Mouse (Mus musculus) forebrain, embryonic 12.5 days (tissue): ENCODE measurements around the gene H2al1d. TPM values are rescaled to one million over a fixed set of nuclear protein-coding genes. Genes with fewer than 3 reads are reported as not detected.
"Not testable (repeated sequence)": the region's sequence is repeated elsewhere in the genome, so short reads cannot be mapped to it uniquely, and the experiment has no call there.

Experiments used
- ATAC-seq: fragments of 200-750 bp; cut with Nextera tagmentation; 2 replicates; pipeline ENCODE4 v1.8.0; 2017; ENCODE audit warnings: moderate TSS enrichment; ENCODE audit not compliant: low FRiP score
- H3K27ac ChIP-seq: fragments of 300-500 bp; sonication (generic); 2 replicates; pipeline ENCODE4 v1.5.1; 2016; ENCODE audit warnings: mild to moderate bottlenecking
- H3K27me3 ChIP-seq: fragments of 300-500 bp; sonication (generic); 2 replicates; pipeline ENCODE4 v1.6.1; 2016; ENCODE audit warnings: mild to moderate bottlenecking
- H3K36me3 ChIP-seq: fragments of 300-500 bp; sonication (generic); replicated peaks from 2 replicates; pipeline ENCODE4 v1.6.1; 2016; ENCODE audit warnings: mild to moderate bottlenecking
- H3K4me1 ChIP-seq: fragments of 300-500 bp; sonication (generic); 2 replicates; pipeline ENCODE4 v1.6.1; 2016
- H3K4me2 ChIP-seq: fragments of 300-500 bp; sonication (generic); 2 replicates; pipeline ENCODE4 v1.6.1; 2016; ENCODE audit warnings: mild to moderate bottlenecking, moderate library complexity
- H3K4me3 ChIP-seq: fragments of 300-500 bp; sonication (generic); replicated peaks from 2 replicates; pipeline ENCODE4 v1.5.1; 2016; ENCODE audit warnings: mild to moderate bottlenecking
- H3K9ac ChIP-seq: fragments of 300-500 bp; sonication (generic); 2 replicates; pipeline ENCODE4 v1.6.1; 2016; ENCODE audit warnings: mild to moderate bottlenecking
- H3K9me3 ChIP-seq: fragments of 300-500 bp; sonication (generic); 2 replicates; pipeline ENCODE4 v1.6.1; 2016
- WGBS: fragments of 180-500 bp; shearing (Covaris S2); methylation state at CpG from one replicate; pipeline ENCODE4 v1.1.7; 2016; 5-methylcytosine and 5-hydroxymethylcytosine counted together
- polyA plus RNA-seq: library from polyadenylated mRNA; unstranded; fragments of >200 nt; fragmentation: Nextera tagmentation; extraction: Ambion mirVana; gene quantifications from 2 replicates; pipeline ENCODE4 v1.2.1, GENCODE M21; 2016

H2al1d gene
- polyA plus RNA-seq = not detected in 2 replicates

DNA sequence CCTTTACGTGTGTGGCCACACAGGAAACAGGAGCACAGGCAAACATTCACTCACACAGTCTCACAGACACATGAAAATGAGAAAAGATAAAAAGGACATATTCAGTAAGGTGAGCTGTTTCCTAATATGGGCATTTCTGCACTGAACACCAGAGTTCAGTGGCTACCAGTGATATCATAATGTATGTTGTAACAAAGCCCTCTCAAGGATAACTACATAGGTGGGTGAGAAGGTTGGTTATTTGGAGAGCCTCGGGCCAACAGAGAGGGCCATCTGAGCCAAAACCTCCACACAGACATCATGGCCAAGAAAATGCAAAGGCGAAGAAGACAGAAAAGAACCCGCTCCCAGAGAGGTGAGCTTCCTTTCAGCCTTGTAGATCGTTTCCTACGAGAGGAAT is at the start of gene H2al1d:
H2al1d (plus strand) TSS at position 301 of the 400 bp plus-strand sequence.
- WGBS = no CpG with 5 or more reads among the region's 6 CpGs
- H3K27ac ChIP-seq, H3K9ac ChIP-seq, H3K27me3 ChIP-seq, H3K4me2 ChIP-seq, ATAC-seq, H3K4me3 ChIP-seq, H3K9me3 ChIP-seq, H3K4me1 ChIP-seq, H3K36me3 ChIP-seq: not testable (repeated sequence)

DNA sequence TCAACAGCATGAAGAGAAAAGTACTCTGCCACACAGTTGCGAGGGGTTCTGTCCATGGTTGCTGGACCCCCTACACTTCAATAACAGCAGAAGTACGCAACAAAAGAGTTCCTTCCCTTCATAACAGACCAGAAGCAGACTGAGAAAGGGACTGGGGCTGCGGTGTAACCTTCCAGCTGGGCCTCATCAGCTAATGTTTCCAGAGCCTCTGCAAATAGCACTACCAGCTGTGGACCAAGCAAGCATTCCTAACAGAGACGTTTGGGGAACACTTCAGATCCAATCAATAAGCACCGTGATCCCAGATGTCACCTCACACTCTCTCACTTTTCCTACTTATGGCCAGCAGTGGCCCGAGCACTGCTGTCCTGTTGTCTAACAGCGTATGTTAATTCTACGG is 43.7 kb upstream of the H2al1d start:
- Histone ChIP-seq H3K4me3 (no peak overlapping the region), H3K9ac (no peak overlapping the region), H3K27me3 (peaks cover 8% of the 10 kb centered on the region; the same call in 1 of the 2 replicates), H3K4me1 (no peaks in the 10 kb centered on the region), H3K27ac (no peak overlapping the region), H3K4me2 (no peak overlapping the region), H3K36me3 (no peaks in the 10 kb centered on the region), H3K9me3 (no peaks in the 10 kb centered on the region)
- no peak for ATAC-seq
- WGBS = 86% methylated on average over 8 of the region's 8 CpGs

DNA sequence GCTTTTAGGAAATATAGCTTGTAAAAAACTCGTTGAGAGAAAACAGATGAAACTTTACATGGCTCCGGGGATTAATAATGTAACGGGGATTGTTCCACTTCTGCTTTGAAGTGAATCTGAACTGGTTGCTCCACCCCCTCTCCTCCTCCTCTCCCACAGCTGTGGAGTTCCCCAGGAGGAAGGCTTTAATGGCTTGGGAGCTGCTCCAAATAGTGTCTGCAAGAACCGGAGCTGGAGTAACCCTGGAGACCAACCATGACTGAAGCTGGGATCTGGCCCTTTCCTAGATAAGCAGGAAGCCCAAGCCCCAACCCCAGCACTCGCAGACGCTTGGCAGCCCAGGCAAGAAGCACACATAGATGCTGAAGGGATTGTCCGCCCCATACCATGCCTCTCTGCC is 40.8 kb upstream of the H2al1d start:
- Histone ChIP-seq H3K4me1 (no peaks in the 10 kb centered on the region), H3K36me3 (no peaks in the 10 kb centered on the region), H3K27ac (no peak overlapping the region), H3K9ac (no peak overlapping the region), H3K9me3 (no peaks in the 10 kb centered on the region), H3K27me3 (0 out of 2 replicates have a peak, but pooled peaks cover 12% of the 10 kb centered on the region), H3K4me3 (no peak overlapping the region), H3K4me2 (no peak overlapping the region)
- ATAC-seq = no peak
- 75% methylated on average over 7 of the region's 7 CpGs for WGBS

DNA sequence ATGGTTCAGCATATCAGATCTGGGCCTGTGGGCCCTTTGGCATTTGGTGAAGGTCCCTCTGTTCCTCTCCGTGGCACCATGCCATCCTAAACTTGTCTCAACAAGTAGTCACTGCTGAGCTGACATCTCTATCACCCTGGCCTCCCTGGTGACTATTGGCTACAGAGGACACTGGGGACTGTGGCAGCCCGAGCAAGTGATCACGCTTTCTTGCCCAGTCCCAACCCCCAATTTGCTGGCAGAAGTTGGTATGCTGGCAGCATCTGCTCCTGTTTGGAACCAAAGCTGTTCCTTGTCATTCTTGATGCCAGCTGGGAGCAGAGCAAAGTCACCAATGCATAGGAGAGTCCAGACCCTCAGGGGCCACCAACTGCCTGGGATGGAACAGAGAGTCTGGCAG is 39.5 kb upstream of the H2al1d start:
- no peaks in the 10 kb centered on the region for H3K9me3 ChIP-seq
- no peak overlapping the region for H3K4me3 ChIP-seq
- no peak for ATAC-seq
- no peak overlapping the region for H3K9ac ChIP-seq
- WGBS = 79% methylated on average over 3 of the region's 3 CpGs
- H3K27me3 ChIP-seq = 0 out of 2 replicates have a peak, but pooled peaks cover 16% of the 10 kb centered on the region
- H3K4me1 ChIP-seq = no peaks in the 10 kb centered on the region
- H3K36me3 ChIP-seq = no peaks in the 10 kb centered on the region
- no peak overlapping the region for H3K27ac ChIP-seq
- H3K4me2 ChIP-seq = no peak overlapping the region

DNA sequence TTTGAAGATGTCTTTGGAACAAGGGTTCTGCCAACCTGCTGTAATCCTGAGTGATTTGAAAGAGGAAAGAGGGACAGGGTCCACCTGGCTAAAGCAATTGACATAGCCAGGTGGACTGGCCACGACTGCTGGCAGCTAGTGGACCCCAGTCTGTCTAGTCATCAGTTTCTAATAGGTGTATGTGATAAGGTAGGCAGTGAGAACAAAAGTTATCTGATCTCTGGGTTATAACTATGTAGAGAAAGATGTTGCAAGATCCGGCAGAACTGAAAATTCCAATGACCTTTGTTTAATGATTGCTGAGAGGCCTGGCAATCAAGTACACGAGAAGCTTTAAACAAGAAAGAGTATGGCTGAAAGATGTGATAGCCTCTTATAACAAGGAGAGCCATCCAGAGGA is 35.4 kb upstream of the H2al1d start:
- Histone ChIP-seq H3K9me3 (no peaks in the 10 kb centered on the region), H3K27ac (no peak overlapping the region), H3K27me3 (0 out of 2 replicates have a peak, but pooled peaks cover 8% of the 10 kb centered on the region), H3K4me1 (no peaks in the 10 kb centered on the region), H3K4me3 (no peak overlapping the region), H3K36me3 (no peaks in the 10 kb centered on the region), H3K9ac (no peak overlapping the region), H3K4me2 (no peak overlapping the region)
- ATAC-seq = no peak
- 85% methylated on average over 3 of the region's 3 CpGs for WGBS

DNA sequence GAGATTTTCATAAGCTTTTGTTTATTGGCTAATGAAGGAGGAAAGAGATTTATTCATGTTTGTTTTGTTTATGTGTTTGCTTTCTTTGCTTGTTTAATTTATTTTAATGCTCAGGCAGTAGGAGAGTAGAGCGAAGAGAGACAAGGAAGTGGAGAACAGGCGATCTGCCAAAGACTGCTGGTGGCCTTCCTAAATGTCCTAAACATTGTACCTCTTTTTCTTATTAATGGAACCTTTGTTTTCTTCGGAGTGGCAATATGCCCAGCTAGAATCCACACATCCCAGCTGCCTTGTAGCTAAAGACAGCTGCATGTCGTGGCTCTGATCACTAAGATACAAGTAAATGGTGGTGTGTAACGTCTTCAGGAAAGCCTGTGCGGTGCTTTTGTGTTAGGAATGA is 31.5 kb upstream of the H2al1d start:
- H3K4me1 ChIP-seq = no peaks in the 10 kb centered on the region
- H3K27me3 ChIP-seq = peaks cover 12% of the 10 kb centered on the region; the same call in 1 of the 2 replicates
- H3K4me3 ChIP-seq = no peak overlapping the region
- H3K27ac ChIP-seq = no peak overlapping the region
- H3K9ac ChIP-seq = no peak overlapping the region
- H3K36me3 ChIP-seq = no peaks in the 10 kb centered on the region
- ATAC-seq = no peak
- no peak overlapping the region for H3K4me2 ChIP-seq
- no peaks in the 10 kb centered on the region for H3K9me3 ChIP-seq
- 86% methylated on average over 6 of the region's 6 CpGs for WGBS

DNA sequence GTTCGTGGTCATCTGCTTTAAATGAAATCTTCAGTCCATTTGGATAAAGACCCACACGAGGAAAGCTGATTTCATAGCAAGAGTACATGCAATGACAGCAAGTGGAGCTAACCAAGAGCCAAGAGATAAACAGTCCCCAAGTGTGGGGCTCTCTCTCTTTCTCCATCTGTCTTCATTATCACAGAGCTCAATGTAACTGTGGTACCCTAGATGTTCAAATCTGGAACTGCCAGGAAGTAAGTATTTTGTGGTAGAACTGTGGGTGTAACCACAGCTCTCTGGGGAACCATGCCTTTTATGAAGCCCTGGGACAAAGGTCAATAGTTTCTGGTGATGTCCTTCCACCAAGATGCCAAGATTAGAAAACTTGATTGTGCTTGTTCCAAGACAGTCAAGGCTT is 27.9 kb upstream of the H2al1d start:
- H3K9ac ChIP-seq = no peak overlapping the region
- H3K27ac ChIP-seq = no peak overlapping the region
- WGBS = 68% methylated on average over 2 of the region's 2 CpGs
- H3K4me3 ChIP-seq = no peak overlapping the region
- no peak overlapping the region for H3K4me2 ChIP-seq
- no peaks in the 10 kb centered on the region for H3K36me3 ChIP-seq
- no peaks in the 10 kb centered on the region for H3K9me3 ChIP-seq
- ATAC-seq = no peak
- no peaks in the 10 kb centered on the region for H3K4me1 ChIP-seq
- peaks cover 4% of the 10 kb centered on the region; the same call in 1 of the 2 replicates for H3K27me3 ChIP-seq

DNA sequence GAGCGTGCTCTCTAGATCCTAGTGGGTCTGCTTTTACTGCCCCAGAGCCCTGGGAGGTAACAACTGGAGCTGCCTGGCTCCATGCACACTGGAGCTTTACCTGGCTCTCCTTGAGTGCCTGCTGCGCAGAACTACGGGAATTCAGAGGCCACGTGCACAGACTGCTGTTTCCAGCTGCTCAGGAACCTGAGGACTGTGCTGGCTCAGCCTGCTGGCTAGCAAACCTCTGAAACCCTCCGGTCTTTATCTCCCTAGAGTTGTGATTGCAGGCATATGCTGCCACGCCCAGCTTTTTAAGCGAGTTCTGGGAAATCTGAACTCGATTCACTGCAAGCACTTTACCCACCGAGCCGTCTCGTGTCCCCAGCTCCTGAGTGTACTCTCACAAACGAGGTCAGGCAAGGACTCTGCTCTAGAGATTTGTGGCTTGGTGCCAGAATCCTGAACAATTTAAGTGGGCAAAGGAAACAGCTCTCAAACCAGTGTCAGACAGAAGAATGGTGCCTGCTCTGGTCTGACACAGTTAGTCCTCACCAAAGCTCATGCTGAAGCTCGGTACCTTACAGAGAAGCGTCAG is 20.2 kb upstream of the H2al1d start:
- Histone ChIP-seq H3K4me3 (no peak overlapping the region), H3K27me3 (peaks cover 7% of the 10 kb centered on the region; the same call in 1 of the 2 replicates)
- no peak for ATAC-seq

DNA sequence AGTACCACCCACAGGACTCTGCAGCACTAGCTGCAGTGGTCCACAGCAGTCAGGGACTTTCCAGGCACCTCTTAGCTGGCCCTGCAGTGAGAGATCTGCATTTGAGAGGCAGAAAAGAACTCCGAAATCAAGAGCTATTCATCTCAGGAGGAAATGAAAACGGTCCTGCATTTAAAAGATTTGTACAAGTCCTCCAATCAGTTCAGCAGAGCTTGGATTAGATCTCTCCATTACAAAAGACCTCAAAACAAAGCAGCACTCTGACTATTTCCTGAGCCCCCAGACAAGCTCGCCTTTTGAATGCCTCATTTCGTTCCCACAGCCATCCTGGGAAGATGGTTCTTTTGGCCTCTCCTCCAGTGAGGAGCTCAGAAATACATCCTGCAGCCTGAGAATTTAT is 19.4 kb upstream of the H2al1d start:
- H3K27me3 ChIP-seq = peaks cover 7% of the 10 kb centered on the region; the same call in 1 of the 2 replicates
- WGBS = 28% methylated on average over 4 of the region's 4 CpGs
- ATAC-seq = no peak

More for the DNA sequence above, 20.2 kb upstream of the H2al1d start:
- 79% methylated on average over 14 of the region's 14 CpGs for WGBS
- H3K36me3 ChIP-seq = no peaks in the 10 kb centered on the region
- H3K27ac ChIP-seq = no peak overlapping the region
- no peaks in the 10 kb centered on the region for H3K4me1 ChIP-seq
- H3K9ac ChIP-seq = no peak overlapping the region
- no peak overlapping the region for H3K4me2 ChIP-seq
- H3K9me3 ChIP-seq = no peaks in the 10 kb centered on the region

DNA sequence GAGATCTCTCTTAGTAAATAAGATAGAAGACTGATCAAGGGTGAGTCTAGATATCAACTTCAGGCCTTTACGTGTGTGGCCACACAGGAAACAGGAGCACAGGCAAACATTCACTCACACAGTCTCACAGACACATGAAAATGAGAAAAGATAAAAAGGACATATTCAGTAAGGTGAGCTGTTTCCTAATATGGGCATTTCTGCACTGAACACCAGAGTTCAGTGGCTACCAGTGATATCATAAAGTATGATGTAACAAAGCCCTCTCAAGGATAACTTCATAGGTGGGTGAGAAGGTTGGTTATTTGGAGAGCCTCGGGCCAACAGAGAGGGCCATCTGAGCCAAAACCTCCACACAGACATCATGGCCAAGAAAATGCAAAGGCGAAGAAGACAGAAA is 9.7 kb upstream of the H2al1d start, which contains the start of gene H2al1a:
H2al1a (plus strand) TSS at position 301 of the 400 bp plus-strand sequence.
- not testable (repeated sequence) for H3K4me1 ChIP-seq, H3K4me2 ChIP-seq, H3K36me3 ChIP-seq, ATAC-seq, H3K9me3 ChIP-seq, H3K27me3 ChIP-seq, H3K4me3 ChIP-seq, H3K9ac ChIP-seq, H3K27ac ChIP-seq
- WGBS = no CpG with 5 or more reads among the region's 3 CpGs

More for the DNA sequence above, 19.4 kb upstream of the H2al1d start:
- Histone ChIP-seq H3K4me3 (no peak overlapping the region), H3K9ac (no peak overlapping the region), H3K4me2 (no peak overlapping the region), H3K27ac (no peak overlapping the region), H3K4me1 (no peaks in the 10 kb centered on the region), H3K36me3 (no peaks in the 10 kb centered on the region), H3K9me3 (no peaks in the 10 kb centered on the region)

DNA sequence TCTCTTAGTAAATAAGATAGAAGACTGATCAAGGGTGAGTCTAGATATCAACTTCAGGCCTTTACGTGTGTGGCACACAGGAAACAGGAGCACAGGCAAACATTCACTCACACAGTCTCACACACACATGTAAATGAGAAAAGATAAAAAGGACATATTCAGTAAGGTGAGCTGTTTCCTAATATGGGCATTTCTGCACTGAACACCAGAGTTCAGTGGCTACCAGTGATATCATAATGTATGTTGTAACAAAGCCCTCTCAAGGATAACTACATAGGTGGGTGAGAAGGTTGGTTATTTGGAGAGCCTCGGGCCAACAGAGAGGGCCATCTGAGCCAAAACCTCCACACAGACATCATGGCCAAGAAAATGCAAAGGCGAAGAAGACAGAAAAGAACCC is 6.5 kb upstream of the H2al1d start, which contains the start of gene H2al1b:
H2al1b (plus strand) TSS at position 301 of the 400 bp plus-strand sequence.
- WGBS = 78% methylated on average over 1 of the region's 3 CpGs
- not testable (repeated sequence) for H3K4me2 ChIP-seq, ATAC-seq, H3K27me3 ChIP-seq, H3K4me3 ChIP-seq, H3K9ac ChIP-seq, H3K36me3 ChIP-seq, H3K9me3 ChIP-seq, H3K4me1 ChIP-seq, H3K27ac ChIP-seq

DNA sequence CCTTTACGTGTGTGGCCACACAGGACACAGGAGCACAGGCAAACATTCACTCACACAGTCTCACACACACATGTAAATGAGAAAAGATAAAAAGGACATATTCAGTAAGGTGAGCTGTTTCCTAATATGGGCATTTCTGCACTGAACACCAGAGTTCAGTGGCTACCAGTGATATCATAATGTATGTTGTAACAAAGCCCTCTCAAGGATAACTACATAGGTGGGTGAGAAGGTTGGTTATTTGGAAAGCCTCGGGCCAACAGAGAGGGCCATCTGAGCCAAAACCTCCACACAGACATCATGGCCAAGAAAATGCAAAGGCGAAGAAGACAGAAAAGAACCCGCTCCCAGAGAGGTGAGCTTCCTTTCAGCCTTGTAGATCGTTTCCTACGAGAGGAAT is 3.3 kb upstream of the H2al1d start, which contains the start of gene H2al1c:
H2al1c (plus strand) TSS at position 301 of the 400 bp plus-strand sequence.
- not testable (repeated sequence) for H3K4me2 ChIP-seq, H3K36me3 ChIP-seq, ATAC-seq, H3K4me1 ChIP-seq, H3K9me3 ChIP-seq, H3K4me3 ChIP-seq, H3K27ac ChIP-seq, H3K9ac ChIP-seq, H3K27me3 ChIP-seq
- 100% methylated on average over 1 of the region's 6 CpGs for WGBS

DNA sequence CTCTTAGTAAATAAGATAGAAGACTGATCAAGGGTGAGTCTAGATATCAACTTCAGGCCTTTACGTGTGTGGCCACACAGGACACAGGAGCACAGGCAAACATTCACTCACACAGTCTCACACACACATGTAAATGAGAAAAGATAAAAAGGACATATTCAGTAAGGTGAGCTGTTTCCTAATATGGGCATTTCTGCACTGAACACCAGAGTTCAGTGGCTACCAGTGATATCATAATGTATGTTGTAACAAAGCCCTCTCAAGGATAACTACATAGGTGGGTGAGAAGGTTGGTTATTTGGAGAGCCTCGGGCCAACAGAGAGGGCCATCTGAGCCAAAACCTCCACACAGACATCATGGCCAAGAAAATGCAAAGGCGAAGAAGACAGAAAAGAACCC is 3.0 kb downstream of the H2al1d start, which contains the start of gene H2al1e:
H2al1e (plus strand) TSS at position 301 of the 400 bp plus-strand sequence.
- WGBS = no CpG with 5 or more reads among the region's 3 CpGs
- ATAC-seq = not testable (repeated sequence)

More for the DNA sequence above, 3.0 kb downstream of the H2al1d start, which contains the start of gene H2al1e:
- not testable (repeated sequence) for H3K4me2 ChIP-seq, H3K36me3 ChIP-seq, H3K4me3 ChIP-seq, H3K9me3 ChIP-seq, H3K27me3 ChIP-seq, H3K27ac ChIP-seq, H3K9ac ChIP-seq, H3K4me1 ChIP-seq
